ENCODE assay signal across 1 mouse cellular context in genomic region chr6:125061493-125061892, GRCm38 (mm10).
A peak's percentile ranks its signal among the peaks of the same experiment; 100 is the strongest.
TF ChIP-seq lines count a peak whose summit lies in the region.

No protein-coding gene starts in this region.

TF ChIP-seq in MEL, 35 proteins besides CTCF, POLR2A, EP300 and RAD21:
- TF ChIP-seq ELF1 (IDR thresholded peaks at IDR 0.05; ENCODE audit: low read depth, low read length) (no peak), GATA1 (IDR thresholded peaks at IDR 0.05; ENCODE audit: low read depth, low read length) (0 out of 2 replicates have a peak, but pooled peaks have one; percentile 25)
